Mouse (Mus musculus): Measurements from ENCODE around the gene Ccdc9b.

Ccdc9b gene

DNA sequence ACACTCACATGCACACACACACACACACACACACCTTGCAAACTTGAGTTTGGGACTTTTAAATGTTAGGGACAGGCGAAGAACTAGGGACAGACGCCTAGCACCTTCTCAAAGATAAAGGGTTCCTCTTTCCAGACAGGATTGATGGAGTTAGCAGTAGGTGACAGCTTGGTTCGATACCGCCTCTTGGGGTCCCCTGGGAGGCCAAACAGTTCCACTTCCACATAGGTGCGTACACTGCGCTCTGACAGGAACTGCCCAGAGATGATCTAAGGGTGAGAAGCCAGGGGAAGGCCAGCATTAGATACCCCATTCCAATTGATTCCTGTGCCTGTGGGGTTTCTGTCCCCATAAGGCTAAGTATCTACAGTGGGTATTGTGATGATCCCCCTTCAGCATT lies 48.8 kb downstream of the Ccdc9b start:
- DNase-seq (ENCODE audit: low spot score in 2 of 2) = no peak

- DNase-seq (ENCODE audit: low spot score in 2 of 2) = no peak
Observed at GRCm38 (mm10) chr2:118711038-118711494, 51.4 kb downstream of the Ccdc9b start.

GRCm38 (mm10) chr2:118709655-118710221 lies 52.7 kb downstream of the Ccdc9b start:
- no peak for DNase-seq (ENCODE audit: low spot score in 2 of 2)

DNA sequence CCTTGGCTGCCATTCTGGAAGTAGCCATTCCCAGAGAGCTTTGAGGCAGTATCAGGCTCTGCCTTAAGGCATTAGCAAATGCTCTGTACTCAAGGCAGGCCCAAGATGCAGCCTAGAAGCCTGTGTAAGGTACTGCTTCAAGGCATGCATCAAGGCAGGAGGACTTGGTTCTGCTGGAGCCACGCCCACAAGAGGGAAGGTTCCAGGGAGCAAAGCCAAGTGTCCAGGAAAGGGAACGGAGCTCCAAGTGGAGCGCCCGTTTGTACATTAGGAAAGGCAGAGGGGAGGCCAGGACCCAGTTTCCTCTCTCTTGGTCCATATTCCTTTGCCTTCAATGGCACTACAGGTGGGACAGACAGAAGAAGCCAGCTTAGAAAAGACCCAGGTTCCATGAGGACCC lies 54.0 kb downstream of the Ccdc9b start:
- no peak for DNase-seq (ENCODE audit: low spot score in 2 of 2)

- DNase-seq (ENCODE audit: low spot score in 2 of 2) = no peak
Observed at GRCm38 (mm10) chr2:118706436-118706835, 56.0 kb downstream of the Ccdc9b start.
